In the genomic region with DNA sequence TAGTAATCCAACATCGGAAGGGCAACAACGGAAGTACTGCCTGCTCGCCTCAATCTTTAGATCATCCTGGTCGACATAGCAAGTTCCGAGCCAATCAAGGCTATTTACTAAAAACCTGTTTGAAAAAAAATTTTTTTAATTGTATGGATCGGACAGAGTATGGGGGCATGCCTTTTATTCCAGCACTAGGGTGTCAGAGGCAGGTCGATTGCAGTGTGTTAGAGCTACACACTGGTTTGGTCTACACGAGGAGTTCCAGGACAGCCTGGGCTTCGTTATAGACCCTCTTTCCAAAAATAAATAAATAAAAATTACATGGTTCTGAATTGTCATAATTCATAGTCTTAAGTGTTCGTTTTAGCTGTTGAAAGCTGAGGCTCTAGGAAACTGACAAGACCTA, we compare ENCODE assay signal across 8 mouse cellular contexts. TPM values are rescaled to one million over a fixed set of nuclear protein-coding genes. Genes with fewer than 3 reads are reported as not detected.
DNase-seq lines count a peak whose midpoint lies in the region; ATAC-seq and TF ChIP-seq lines count a peak whose summit lies in the region.

No protein-coding gene starts in this region.

- no peak for DNase-seq in liver, adult 2 months (ENCODE audit: extremely low read depth, low read depth, low spot score)
- DNase-seq in liver, result no peak
- DNase-seq in hindbrain, postnatal 0 days (ENCODE audit: low spot score), result no peak
- no peak for DNase-seq in gastrocnemius, postnatal 10 days
- no peak for DNase-seq in MN1 (ENCODE audit: low spot score)
- DNase-seq in kidney, postnatal 36 days, result no peak

- peaks cover 3% of the 10 kb centered on the region for H3K36me3 ChIP-seq in liver, adult 2 months (ENCODE audit: control insufficient read depth, insufficient read depth, low read length)
- H3K36me3 ChIP-seq in embryonic facial prominence, embryonic 12.5 days, result 0 out of 2 replicates have a peak, but pooled peaks cover 4% of the 10 kb centered on the region
- H3K36me3 ChIP-seq in hindbrain, postnatal 0 days (ENCODE audit: insufficient read depth, low read length), result no peaks in the 10 kb centered on the region
- H3K36me3 ChIP-seq in myocyte (ENCODE audit: control insufficient read depth, insufficient read depth), result no peaks in the 10 kb centered on the region

- H3K9ac ChIP-seq in liver, adult 2 months (ENCODE audit: low read depth, low read length), result peak overlapping the region; percentile 59
- H3K9ac ChIP-seq in embryonic facial prominence, embryonic 12.5 days, result peak overlapping the region; percentile 77
- H3K9ac ChIP-seq in hindbrain, postnatal 0 days (replicated peaks; ENCODE audit: low read length), result peak overlapping the region; percentile 85

- no peak for TF ChIP-seq CTCF in liver, adult 2 months (IDR thresholded peaks at IDR 0.05; ENCODE audit: low read depth, low read length)
- TF ChIP-seq CTCF in hindbrain, postnatal 0 days (IDR thresholded peaks at IDR 0.05; ENCODE audit: low read depth), result no peak

- H3K4me2 ChIP-seq in embryonic facial prominence, embryonic 12.5 days (replicated peaks), result peak overlapping the region; percentile 61
- H3K4me2 ChIP-seq in hindbrain, postnatal 0 days (ENCODE audit: low read depth, low read length), result peak overlapping the region; percentile 87
- H3K4me2 ChIP-seq in myocyte (ENCODE audit: low read depth), result peak overlapping the region; percentile 88

- 0 out of 2 replicates have a peak, but pooled peaks have one; percentile 62 for ATAC-seq in embryonic facial prominence, embryonic 12.5 days (ENCODE audit: insufficient number of reproducible peaks, insufficient read depth, low FRiP score, low TSS enrichment)
- ATAC-seq in hindbrain, postnatal 0 days, result peak; percentile 6

- H3K4me1 ChIP-seq in liver, adult 2 months (ENCODE audit: control insufficient read depth, insufficient read depth, low read length), result peaks cover 7% of the 10 kb centered on the region; the same call in 1 of the 2 replicates
- H3K4me1 ChIP-seq in embryonic facial prominence, embryonic 12.5 days, result peaks cover 9% of the 10 kb centered on the region
- peaks cover 9% of the 10 kb centered on the region; the same call in 1 of the 2 replicates for H3K4me1 ChIP-seq in hindbrain, postnatal 0 days (ENCODE audit: insufficient read depth, low read length)

- TF ChIP-seq POLR2A in liver, adult 2 months (IDR thresholded peaks at IDR 0.05; ENCODE audit: extremely low read depth, insufficient read depth, low read length), result no peak
- no peak for TF ChIP-seq POLR2A in myocyte (IDR thresholded peaks at IDR 0.05; ENCODE audit: insufficient read length, low read depth)

- peak overlapping the region; percentile 86 for H3K4me3 ChIP-seq in liver, adult 2 months (ENCODE audit: insufficient read depth, low read depth, low read length)
- H3K4me3 ChIP-seq in embryonic facial prominence, embryonic 12.5 days, result peak overlapping the region; percentile 81
- H3K4me3 ChIP-seq in hindbrain, postnatal 0 days (ENCODE audit: low read length), result peak overlapping the region; percentile 68
- peak overlapping the region; percentile 96 for H3K4me3 ChIP-seq in myocyte

- H3K27ac ChIP-seq in liver, adult 2 months (replicated peaks; ENCODE audit: insufficient read depth, low read depth, low read length), result no peak overlapping the region
- peak overlapping the region; percentile 99; the same call in 1 of the 2 replicates for H3K27ac ChIP-seq in embryonic facial prominence, embryonic 12.5 days
- H3K27ac ChIP-seq in hindbrain, postnatal 0 days, result peak overlapping the region; percentile 97

- 3% methylated on average over 10 of the region's 10 CpGs for WGBS in liver, adult 2 months
- WGBS in embryonic facial prominence, embryonic 12.5 days, result 14% methylated on average over 10 of the region's 10 CpGs
- WGBS in hindbrain, postnatal 0 days, result 8% methylated on average over 10 of the region's 10 CpGs

- H3ac ChIP-seq in myocyte (ENCODE audit: control insufficient read depth, insufficient read length), result peak overlapping the region; percentile 91

- H3K9me3 ChIP-seq in embryonic facial prominence, embryonic 12.5 days, result no peaks in the 10 kb centered on the region
- H3K9me3 ChIP-seq in hindbrain, postnatal 0 days (ENCODE audit: low read length), result no peaks in the 10 kb centered on the region

- peaks cover 12% of the 10 kb centered on the region; the same call in 1 of the 2 replicates for H3K79me2 ChIP-seq in liver, adult 2 months (ENCODE audit: control insufficient read depth, insufficient read depth, low read length)
- peaks cover 34% of the 10 kb centered on the region for H3K79me2 ChIP-seq in myocyte (ENCODE audit: control insufficient read depth, insufficient read depth)

- H3K27me3 ChIP-seq in liver, adult 2 months (ENCODE audit: control insufficient read depth, insufficient read depth, low read length), result no peaks in the 10 kb centered on the region
- H3K27me3 ChIP-seq in embryonic facial prominence, embryonic 12.5 days, result no peaks in the 10 kb centered on the region
- no peaks in the 10 kb centered on the region for H3K27me3 ChIP-seq in hindbrain, postnatal 0 days (ENCODE audit: insufficient read depth, low read length)
- H3K27me3 ChIP-seq in myocyte (ENCODE audit: control insufficient read depth, insufficient read depth, insufficient read length), result no peaks in the 10 kb centered on the region

TF ChIP-seq in myocyte, 11 proteins besides CTCF, POLR2A, EP300 and RAD21:
- no peak for TF ChIP-seq SRF (IDR thresholded peaks at IDR 0.05; ENCODE audit: control insufficient read depth, insufficient read length, low read depth)
- TF ChIP-seq MYOG (IDR thresholded peaks at IDR 0.05; ENCODE audit: control insufficient read depth in 1 of 3, insufficient read depth in 1 of 3, insufficient read length in 2 of 3, low read depth in 2 of 3), result no peak
- no peak for TF ChIP-seq MAX (IDR thresholded peaks at IDR 0.05; ENCODE audit: low read depth)
- no peak for TF ChIP-seq USF1 (IDR thresholded peaks at IDR 0.05; ENCODE audit: low read depth)
- TF ChIP-seq TCF3 (IDR thresholded peaks at IDR 0.05; ENCODE audit: insufficient read length, low read depth), result no peak
- TF ChIP-seq E2F4 (IDR thresholded peaks at IDR 0.05; ENCODE audit: insufficient read depth), result no peak
- TF ChIP-seq CEBPB (IDR thresholded peaks at IDR 0.05; ENCODE audit: insufficient read depth, poor library complexity, severe bottlenecking), result no peak
- no peak for TF ChIP-seq TCF12 (IDR thresholded peaks at IDR 0.05; ENCODE audit: insufficient read depth, poor library complexity, severe bottlenecking)
- no peak for TF ChIP-seq MYOD1 (IDR thresholded peaks at IDR 0.05; ENCODE audit: control insufficient read depth in 1 of 3, insufficient read length in 2 of 3, low read depth in 2 of 3)
- TF ChIP-seq REST (IDR thresholded peaks at IDR 0.05; ENCODE audit: insufficient read depth, insufficient read length), result no peak
- no peak for TF ChIP-seq POLR2AphosphoS2 (IDR thresholded peaks at IDR 0.05; ENCODE audit: insufficient read length, low read depth)

RNA-seq across cellular contexts. Expression of a gene that starts 0.8 kb away (rescaled TPM):
- 30.7 and 43.5 TPM in 2 replicates for total RNA-seq in liver, adult 2 months (2014; rRNA removed)
- polyA plus RNA-seq in liver, adult 2 months (2012; rRNA removed), result 10.7 and 16.1 TPM in 2 replicates
- 91.2 and 95.5 TPM in 2 replicates for polyA plus RNA-seq in embryonic facial prominence, embryonic 12.5 days (2016; fragmentation: Nextera tagmentation; extraction: Ambion mirVana)
- total RNA-seq in hindbrain, postnatal 0 days (2014; rRNA removed), result 9.5 and 21.9 TPM in 2 replicates
- polyA plus RNA-seq in hindbrain, postnatal 0 days (2015; fragmentation: Nextera tagmentation; extraction: Ambion mirVana), result 20.6 and 23.2 TPM in 2 replicates
- polyA plus RNA-seq in myocyte (2012; fragmentation: generic; extraction: Trizol), result 25.7 TPM
- total RNA-seq in gastrocnemius, postnatal 10 days (2021), result 10 to 100 TPM; 30.6 to 37.8 TPM

RNA-seq across cellular contexts. Expression of a gene that starts 40.6 kb away (rescaled TPM):
- 53.6 and 55.2 TPM in 2 replicates for total RNA-seq in liver, adult 2 months (2014; rRNA removed)
- polyA plus RNA-seq in liver, adult 2 months (2012; rRNA removed), result 44.1 and 45.0 TPM in 2 replicates
- 127 and 137 TPM in 2 replicates for polyA plus RNA-seq in embryonic facial prominence, embryonic 12.5 days (2016; fragmentation: Nextera tagmentation; extraction: Ambion mirVana)
- 53.0 and 64.4 TPM in 2 replicates for total RNA-seq in hindbrain, postnatal 0 days (2014; rRNA removed)
- polyA plus RNA-seq in hindbrain, postnatal 0 days (2015; fragmentation: Nextera tagmentation; extraction: Ambion mirVana), result 139 and 144 TPM in 2 replicates
- 59.5 TPM for polyA plus RNA-seq in myocyte (2012; fragmentation: generic; extraction: Trizol)
- 100 to 1,000 TPM in 1 of 2 experiments, 10 to 100 TPM in 1; 97.7 to 106 TPM for total RNA-seq in gastrocnemius, postnatal 10 days (2021)
